Mouse (Mus musculus) erythroblast, embryonic 14.5 days (primary cell): ENCODE data around the gene Glul. TPM values are rescaled to one million over a fixed set of nuclear protein-coding genes. Genes with fewer than 3 reads are reported as not detected.

Experiments
- H3K27me3 ChIP-seq: 2 replicates; pipeline ENCODE4 v1.6.1; 2012; ENCODE audit warnings: inconsistent platforms; ENCODE audit not compliant: control insufficient read depth
- H3K36me3 ChIP-seq: 2 replicates; pipeline ENCODE4 v1.6.1; 2012; ENCODE audit warnings: mild to moderate bottlenecking, inconsistent platforms; ENCODE audit not compliant: control insufficient read depth
- H3K4me1 ChIP-seq: 2 replicates; pipeline ENCODE4 v1.6.1; 2012; ENCODE audit warnings: inconsistent platforms; ENCODE audit not compliant: control insufficient read depth
- H3K4me3 ChIP-seq: replicated peaks from 2 replicates; pipeline ENCODE3; 2012; ENCODE audit warnings: moderate library complexity, mild to moderate bottlenecking, inconsistent platforms
- H3K9me3 ChIP-seq: 2 replicates; pipeline ENCODE4 v1.6.1; 2012; ENCODE audit warnings: low read length, inconsistent platforms, mixed read lengths; ENCODE audit not compliant: control insufficient read depth
- GATA1 ChIP-seq: IDR thresholded peaks from 2 replicates; pipeline ENCODE4 v1.6.1; 2012; ENCODE audit warnings: low read length, inconsistent platforms, mixed read lengths
- TAL1 ChIP-seq: IDR thresholded peaks from 3 replicates; pipeline ENCODE4 v1.6.1; 2012; ENCODE audit warnings: low read length, inconsistent platforms, mixed read lengths
- polyA plus RNA-seq: library from polyadenylated mRNA; stranded (reverse); fragments of >175 nt; gene quantifications from 2 replicates; pipeline ENCODE4 v1.2.3, GENCODE M21; 2012

Glul gene
- polyA plus RNA-seq, 1 experiment = 13.8 TPM

DNA sequence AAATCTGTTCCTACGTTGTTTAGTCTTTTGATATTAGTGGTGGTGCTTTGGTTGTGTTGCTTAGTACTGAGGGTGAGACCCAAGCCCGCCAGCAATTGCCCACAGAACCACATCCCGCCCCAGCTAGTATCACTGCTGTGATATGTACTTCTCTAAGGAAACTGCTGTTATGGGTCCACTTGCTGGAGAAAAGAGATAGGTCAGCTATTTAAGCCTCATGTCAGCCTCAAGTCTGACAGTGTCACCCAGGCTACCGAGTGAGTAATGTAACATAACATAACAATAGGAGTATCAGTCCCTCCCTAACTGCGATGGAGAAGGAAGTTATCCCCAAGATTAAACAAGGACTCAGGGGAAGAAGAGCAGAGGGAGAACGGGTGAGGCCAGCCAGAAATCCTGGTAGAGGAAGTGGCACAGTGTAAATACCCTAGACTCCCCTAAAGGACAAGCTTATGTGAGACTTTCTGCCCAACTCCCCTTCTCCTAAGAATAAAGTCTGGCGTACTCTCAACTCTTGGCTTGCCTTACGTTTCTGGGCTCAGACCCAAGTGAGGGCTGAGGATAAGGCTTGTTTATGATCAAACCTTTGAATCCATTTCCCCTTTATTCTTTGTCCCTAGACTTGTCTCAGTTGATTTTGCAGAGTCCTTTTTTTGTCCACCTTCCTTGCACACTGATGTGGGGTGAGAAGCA, 5.4 kb upstream of the Glul start:
- Histone ChIP-seq H3K9me3 (no peaks in the 10 kb centered on the region), H3K4me1 (peaks cover 10% of the 10 kb centered on the region), H3K4me3 (no peak overlapping the region), H3K36me3 (no peaks in the 10 kb centered on the region), H3K27me3 (peaks cover 3% of the 10 kb centered on the region)
- TF ChIP-seq TAL1 (no peak), GATA1 (no peak)

DNA sequence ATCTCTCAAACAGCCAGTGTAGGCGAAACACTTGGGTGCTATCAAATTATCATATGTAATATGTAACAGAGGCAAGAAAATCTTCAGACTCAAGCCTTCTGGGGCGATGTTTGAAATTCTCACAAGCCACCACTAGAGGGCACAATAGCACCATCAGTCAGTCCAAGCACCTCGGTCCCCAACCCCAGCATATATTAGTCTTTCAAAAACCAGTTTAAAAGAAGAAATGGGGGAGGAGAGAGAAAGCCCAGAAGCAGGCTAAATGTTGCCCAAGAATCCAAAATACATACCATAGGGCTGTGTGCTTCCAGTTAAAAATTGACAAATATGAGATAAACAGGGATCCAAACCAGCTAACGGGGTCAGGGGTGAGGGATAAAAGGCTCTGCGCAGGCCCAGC, 4.8 kb upstream of the Glul start:
- Histone ChIP-seq H3K4me1 (peaks cover 14% of the 10 kb centered on the region), H3K4me3 (no peak overlapping the region), H3K36me3 (no peaks in the 10 kb centered on the region), H3K9me3 (no peaks in the 10 kb centered on the region), H3K27me3 (peaks cover 3% of the 10 kb centered on the region)
- TF ChIP-seq TAL1 (no peak), GATA1 (no peak)

DNA sequence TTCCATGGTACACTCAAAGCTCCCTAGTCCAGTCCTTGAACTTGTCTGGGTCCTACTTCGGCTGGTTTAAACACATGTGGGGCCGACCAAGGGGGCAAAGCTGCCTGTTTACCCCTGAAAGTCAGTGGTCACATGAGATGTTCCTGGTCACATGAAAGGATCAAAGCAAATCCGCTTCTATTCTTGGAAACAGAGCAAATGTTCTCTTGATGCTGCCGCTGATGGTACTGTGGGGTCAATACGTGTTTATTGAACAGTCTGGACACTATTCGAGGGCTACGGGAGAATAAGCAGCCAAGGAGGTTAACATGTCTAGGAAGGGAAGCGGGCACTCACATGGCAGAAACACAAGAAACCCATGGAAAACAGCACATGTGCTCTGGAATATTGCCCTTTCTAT, 2.5 kb upstream of the Glul start:
- Histone ChIP-seq H3K4me1 (peaks cover 32% of the 10 kb centered on the region), H3K9me3 (no peaks in the 10 kb centered on the region), H3K36me3 (peaks cover 14% of the 10 kb centered on the region), H3K27me3 (peaks cover 3% of the 10 kb centered on the region), H3K4me3 (no peak overlapping the region)
- TF ChIP-seq TAL1 = no peak
- TF ChIP-seq GATA1 = no peak

DNA sequence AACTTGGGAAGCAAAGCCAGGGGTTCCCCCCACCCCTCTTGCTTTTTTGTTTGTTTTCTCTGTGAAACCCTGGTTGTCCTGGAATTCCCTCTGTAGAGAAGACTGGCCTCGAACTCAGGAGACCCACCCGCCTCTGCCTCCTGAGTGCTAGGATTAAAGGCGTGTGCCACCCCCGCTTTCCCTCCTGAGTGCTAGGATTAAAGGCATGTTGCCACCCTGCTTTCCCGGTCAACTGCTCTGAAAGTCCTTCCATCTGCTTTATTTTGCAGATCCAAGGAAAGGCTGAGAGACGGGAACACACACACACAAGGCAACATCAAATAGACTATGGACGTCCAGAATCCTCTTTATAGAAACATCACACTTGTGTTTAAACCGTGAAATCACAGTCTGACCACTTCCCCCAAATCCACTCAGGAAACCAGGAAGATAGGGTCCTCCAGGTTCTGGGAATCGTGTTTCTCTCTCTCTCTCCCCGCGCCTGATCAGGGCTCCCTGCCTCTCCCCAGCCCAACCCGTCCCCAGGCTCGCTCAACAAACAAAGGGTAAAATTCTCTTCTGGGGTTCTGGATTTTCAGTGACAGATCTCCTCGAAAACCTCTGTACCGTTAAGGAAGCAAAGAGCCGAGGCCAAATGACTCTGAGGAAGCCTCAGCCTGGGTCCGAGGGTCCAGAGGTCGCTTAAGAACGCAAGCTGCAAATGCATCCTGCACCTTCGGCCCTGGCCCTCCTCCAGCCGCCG, 584 bp upstream of the Glul start:
- Histone ChIP-seq H3K36me3 (peaks cover 34% of the 10 kb centered on the region), H3K4me3 (peak overlapping the region; percentile 92), H3K27me3 (no peaks in the 10 kb centered on the region), H3K4me1 (peaks cover 37% of the 10 kb centered on the region), H3K9me3 (no peaks in the 10 kb centered on the region)
- TF ChIP-seq TAL1 = no peak
- TF ChIP-seq GATA1 = no peak

DNA sequence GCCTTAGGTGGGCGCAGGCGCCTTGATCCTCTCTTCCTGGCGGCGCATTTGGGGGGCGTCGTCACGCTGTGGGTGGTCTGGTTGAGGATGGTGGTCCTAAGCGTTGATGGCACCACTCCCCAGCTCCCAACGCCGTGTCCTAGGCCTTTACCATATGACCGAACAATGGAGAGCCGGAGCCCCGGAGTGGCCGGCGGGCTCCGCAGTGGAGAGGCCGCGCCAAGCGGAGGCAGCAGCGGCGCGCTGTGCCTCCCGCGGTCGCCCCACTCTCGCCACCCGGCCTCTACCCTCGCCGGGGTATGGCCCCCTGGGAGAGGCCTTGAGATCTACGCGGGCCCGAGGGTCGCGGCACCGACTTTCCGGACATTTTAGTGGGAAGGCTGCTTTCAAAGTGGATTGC, 637 bp downstream of the Glul start:
- Histone ChIP-seq H3K9me3 (no peaks in the 10 kb centered on the region), H3K27me3 (no peaks in the 10 kb centered on the region), H3K36me3 (peaks cover 46% of the 10 kb centered on the region), H3K4me3 (peak overlapping the region; percentile 92), H3K4me1 (peaks cover 40% of the 10 kb centered on the region)
- TF ChIP-seq GATA1 = no peak

DNA sequence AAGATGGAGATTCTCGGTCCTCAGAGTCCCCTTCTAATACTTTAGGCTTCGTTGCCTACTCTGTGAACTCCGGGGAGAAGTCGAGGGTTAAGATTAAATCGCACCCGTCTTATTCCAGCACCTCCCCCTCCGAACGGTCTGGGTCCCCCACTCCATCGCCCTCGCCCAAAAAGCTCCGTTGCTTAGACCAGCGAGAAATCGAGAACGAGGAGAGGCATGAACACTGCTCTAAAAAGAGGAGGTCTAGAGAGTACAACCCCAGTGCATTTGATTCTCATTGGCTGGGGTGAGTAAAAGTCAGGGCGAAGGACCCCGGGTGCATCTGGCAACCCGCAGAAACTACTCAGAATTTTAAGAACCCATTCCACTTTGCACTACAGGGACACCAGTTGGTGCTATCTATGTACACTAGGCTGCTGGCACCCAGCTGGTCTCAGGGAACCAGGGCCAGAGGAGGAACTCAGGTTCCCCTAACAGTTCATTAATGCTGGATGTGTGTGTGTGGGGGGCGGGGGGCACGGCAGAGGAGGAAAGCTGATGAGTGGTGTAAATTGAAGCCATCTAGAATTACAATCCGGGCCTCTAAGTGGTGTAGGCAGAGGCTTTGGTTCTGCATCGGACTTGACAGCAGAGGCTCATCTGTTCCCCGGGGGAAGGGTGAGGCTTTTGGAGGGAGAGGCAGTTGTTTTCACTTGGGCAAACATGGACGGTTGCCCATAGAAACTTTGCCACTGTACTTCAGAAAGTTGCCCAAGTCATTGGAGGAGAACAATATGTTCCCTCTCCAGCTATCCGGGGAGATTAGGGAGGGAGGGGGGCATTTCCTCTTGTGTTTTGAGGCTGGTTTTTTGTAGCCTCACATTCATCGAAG, 1.4 kb downstream of the Glul start:
- no peaks in the 10 kb centered on the region for H3K9me3 ChIP-seq
- H3K4me1 ChIP-seq = peaks cover 40% of the 10 kb centered on the region
- H3K4me3 ChIP-seq = peak overlapping the region; percentile 92
- peaks cover 53% of the 10 kb centered on the region for H3K36me3 ChIP-seq
- no peaks in the 10 kb centered on the region for H3K27me3 ChIP-seq
- TF ChIP-seq GATA1 = no peak
- TF ChIP-seq TAL1 = no peak

DNA sequence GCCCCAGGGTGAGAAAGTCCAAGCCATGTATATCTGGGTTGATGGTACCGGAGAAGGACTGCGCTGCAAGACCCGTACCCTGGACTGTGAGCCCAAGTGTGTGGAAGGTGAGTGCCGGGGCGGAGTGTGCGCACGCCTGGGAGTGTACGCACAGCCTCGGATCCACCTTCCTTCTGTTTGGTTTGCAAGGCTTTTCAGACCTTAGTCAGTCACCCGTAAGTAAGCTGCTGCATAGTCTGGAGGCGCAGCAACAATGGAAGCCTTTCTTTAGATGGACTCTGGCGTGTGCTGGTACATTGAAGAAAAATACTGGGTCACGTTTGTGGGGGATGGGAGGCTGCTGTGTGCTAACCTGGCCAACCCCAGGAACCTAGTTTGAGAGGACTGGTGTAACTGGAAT, 3.3 kb downstream of the Glul start:
- Histone ChIP-seq H3K4me3 (peak overlapping the region; percentile 2), H3K9me3 (no peaks in the 10 kb centered on the region), H3K36me3 (peaks cover 72% of the 10 kb centered on the region), H3K4me1 (peaks cover 40% of the 10 kb centered on the region), H3K27me3 (no peaks in the 10 kb centered on the region)
- TF ChIP-seq TAL1 (no peak), GATA1 (no peak)

DNA sequence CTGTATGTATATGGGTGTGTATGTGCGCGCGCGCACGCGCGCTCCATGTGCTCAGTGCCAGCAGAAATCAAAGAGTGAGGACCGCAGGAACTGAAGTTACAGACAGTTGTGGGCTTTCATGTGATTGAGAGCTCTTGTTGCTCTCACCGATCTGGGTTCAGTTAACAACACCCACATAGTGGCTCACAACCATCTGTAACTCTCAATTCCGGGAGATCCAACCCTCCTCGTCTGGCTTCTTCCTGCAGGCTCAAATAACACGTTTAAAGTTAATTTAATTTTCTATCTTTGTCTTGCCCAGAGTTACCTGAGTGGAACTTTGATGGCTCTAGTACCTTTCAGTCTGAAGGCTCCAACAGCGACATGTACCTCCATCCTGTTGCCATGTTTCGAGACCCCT, 4.5 kb downstream of the Glul start:
- peaks cover 84% of the 10 kb centered on the region for H3K36me3 ChIP-seq
- H3K4me3 ChIP-seq = no peak overlapping the region
- no peaks in the 10 kb centered on the region for H3K9me3 ChIP-seq
- H3K4me1 ChIP-seq = peaks cover 31% of the 10 kb centered on the region
- no peaks in the 10 kb centered on the region for H3K27me3 ChIP-seq
- no peak for TF ChIP-seq GATA1
- no peak for TF ChIP-seq TAL1

DNA sequence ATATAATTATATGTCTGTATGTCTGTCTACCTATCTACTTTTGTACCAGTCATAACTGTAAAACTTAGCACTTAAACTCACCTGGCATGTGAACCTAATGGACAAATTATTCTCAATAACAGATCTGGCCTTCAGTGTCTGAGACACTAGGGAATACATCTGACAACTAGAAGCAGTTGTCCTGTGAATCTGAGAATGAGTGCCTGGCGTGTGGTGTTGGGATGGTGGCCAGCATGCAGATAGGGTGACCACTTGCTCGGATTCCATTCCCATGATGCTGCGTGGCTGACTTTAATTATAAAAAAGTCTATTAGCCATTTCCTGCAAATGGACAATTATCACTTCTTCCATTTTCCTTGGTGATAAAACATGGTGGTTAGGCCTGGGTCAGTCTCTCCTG, 6.1 kb downstream of the Glul start:
- TF ChIP-seq TAL1 (no peak), GATA1 (no peak)
- H3K4me3 ChIP-seq = no peak overlapping the region
- H3K4me1 ChIP-seq = peaks cover 26% of the 10 kb centered on the region
- no peaks in the 10 kb centered on the region for H3K27me3 ChIP-seq
- H3K9me3 ChIP-seq = no peaks in the 10 kb centered on the region
- H3K36me3 ChIP-seq = peaks cover 99% of the 10 kb centered on the region
